Mouse (Mus musculus): ENCODE results near the gene Trak1. TPM values are rescaled to one million over a fixed set of nuclear protein-coding genes. Genes with fewer than 3 reads are reported as not detected.

Gene Trak1
- 16.2 and 17.7 TPM in 2 replicates for polyA plus RNA-seq (2015; fragmentation: Nextera tagmentation; extraction: Ambion mirVana)

DNA sequence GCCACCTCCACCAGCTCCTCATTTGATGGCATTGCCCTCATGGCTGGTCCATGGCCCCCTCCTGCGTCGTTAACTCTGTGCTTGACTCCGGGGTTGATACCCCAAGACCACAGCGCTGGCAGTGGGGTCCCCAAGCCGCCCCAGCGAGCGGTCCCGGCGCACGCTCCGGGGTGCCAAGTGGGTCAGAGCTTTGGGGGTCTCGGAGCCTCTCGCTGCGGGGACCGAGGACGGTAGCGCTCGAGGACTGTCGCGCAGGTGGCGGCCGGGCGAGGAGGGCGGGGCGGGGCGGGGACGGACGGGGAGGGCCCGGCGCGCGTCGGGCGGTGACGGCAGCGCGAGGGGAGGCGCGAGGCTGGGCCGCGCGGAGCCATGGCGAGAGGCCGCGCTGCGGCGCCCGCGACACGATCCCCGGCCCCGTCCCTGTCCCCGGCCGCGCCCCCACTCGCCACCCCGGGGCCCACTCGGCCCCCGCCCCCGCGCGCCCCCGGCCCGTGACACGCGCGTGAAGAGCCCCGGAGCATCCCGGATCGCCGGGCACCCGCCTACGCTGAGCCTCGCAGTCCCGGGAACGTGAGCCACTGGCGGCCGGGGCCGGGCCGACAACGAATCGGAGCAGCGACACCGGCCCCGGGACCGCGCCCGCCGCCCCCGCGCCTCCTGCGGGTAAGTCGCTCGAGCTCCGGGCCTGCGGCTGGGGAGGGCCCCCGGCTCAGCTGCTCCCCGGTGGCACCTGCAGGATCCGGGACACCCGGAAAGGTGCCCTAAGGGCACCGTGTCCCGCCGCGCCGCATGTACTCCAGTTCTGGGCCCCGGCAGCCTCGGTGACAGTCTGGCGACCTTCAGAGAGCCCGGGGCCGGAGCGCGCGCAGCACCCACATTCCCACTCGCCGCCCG is at the start of gene Trak1:
TSS of gene Trak1 (plus strand) at position 332 of the 894 bp plus-strand sequence.
- Histone ChIP-seq H3K36me3 (ENCODE audit: insufficient read depth, low read length) (no peaks in the 10 kb centered on the region), H3K27me3 (ENCODE audit: insufficient read depth, low read length) (0 out of 2 replicates have a peak, but pooled peaks cover 4% of the 10 kb centered on the region), H3K4me1 (ENCODE audit: insufficient read depth, low read length) (peaks cover 29% of the 10 kb centered on the region), H3K9ac (replicated peaks; ENCODE audit: low read length) (peak within 1 kb of the TSS; percentile 92), H3K27ac (ENCODE audit: low read length) (peak within 1 kb of the TSS; percentile 46; the same call in 1 of the 2 replicates), H3K4me3 (ENCODE audit: low read length) (peak within 1 kb of the TSS; percentile 91), H3K4me2 (replicated peaks; ENCODE audit: low read depth, low read length) (peak within 1 kb of the TSS; percentile 99), H3K9me3 (ENCODE audit: low read length) (no peaks in the 10 kb centered on the region)
- WGBS: under 1% methylated on average over 101 of the region's 116 CpGs
- ATAC-seq (ENCODE audit: low FRiP score, low TSS enrichment): peak; percentile 91

DNA sequence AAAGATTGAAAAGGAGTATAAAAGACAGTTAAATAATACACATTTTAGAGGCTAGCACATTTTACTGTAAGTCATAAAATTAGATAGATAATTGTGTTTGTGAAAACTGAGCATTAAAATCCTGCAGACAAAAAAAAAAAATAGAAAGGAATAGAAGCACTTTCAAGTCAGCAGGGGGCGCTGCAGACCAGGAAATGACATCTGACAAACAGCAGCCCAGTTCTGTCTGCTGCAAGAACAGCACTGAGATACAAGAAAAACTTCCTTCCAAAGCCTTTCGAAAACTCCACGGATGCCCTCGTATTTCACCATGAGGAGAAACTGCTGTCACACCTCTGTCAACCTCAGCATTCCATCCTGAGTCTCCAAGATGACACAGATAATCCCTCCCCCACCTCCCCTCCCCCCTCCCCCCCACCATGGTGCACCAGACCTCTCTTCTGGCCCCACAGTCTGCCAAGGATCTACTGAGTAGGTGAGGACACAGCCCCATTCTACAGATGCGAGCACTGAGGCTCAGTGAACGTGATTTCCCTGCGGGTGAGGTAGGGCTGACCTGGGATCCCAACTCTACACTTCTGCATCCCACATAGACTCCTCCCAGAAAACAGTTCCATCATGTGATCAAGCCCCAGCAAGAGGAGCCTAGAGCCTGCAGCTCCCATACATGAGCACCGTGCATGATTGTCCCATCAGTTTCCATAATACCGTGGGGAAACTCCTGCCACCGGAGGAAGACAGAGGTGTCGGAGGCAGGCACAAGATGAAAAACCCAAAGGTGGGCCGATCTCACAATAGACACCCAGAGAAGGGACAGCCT is 49.1 kb upstream of the Trak1 start:
- peak; percentile 49; the same call in 1 of the 2 replicates for ATAC-seq (ENCODE audit: low FRiP score, low TSS enrichment)
- H3K27me3 ChIP-seq (ENCODE audit: insufficient read depth, low read length): no peaks in the 10 kb centered on the region
- no peaks in the 10 kb centered on the region for H3K9me3 ChIP-seq (ENCODE audit: low read length)
- H3K36me3 ChIP-seq (ENCODE audit: insufficient read depth, low read length): no peaks in the 10 kb centered on the region
- no peak overlapping the region for H3K4me3 ChIP-seq (ENCODE audit: low read length)
- no peaks in the 10 kb centered on the region for H3K4me1 ChIP-seq (ENCODE audit: insufficient read depth, low read length)
- 61% methylated on average over 12 of the region's 12 CpGs for WGBS
- no peak overlapping the region for H3K4me2 ChIP-seq (replicated peaks; ENCODE audit: low read depth, low read length)
- no peak overlapping the region for H3K9ac ChIP-seq (replicated peaks; ENCODE audit: low read length)
- no peak overlapping the region for H3K27ac ChIP-seq (ENCODE audit: low read length)

GRCm38 (mm10) chr9:121249805-121250204 is 47.5 kb upstream of the Trak1 start:
- H3K4me2 ChIP-seq (replicated peaks; ENCODE audit: low read depth, low read length): no peak overlapping the region
- no peaks in the 10 kb centered on the region for H3K27me3 ChIP-seq (ENCODE audit: insufficient read depth, low read length)
- no peak for ATAC-seq (ENCODE audit: low FRiP score, low TSS enrichment)
- no peaks in the 10 kb centered on the region for H3K9me3 ChIP-seq (ENCODE audit: low read length)
- no peak overlapping the region for H3K27ac ChIP-seq (ENCODE audit: low read length)
- H3K4me3 ChIP-seq (ENCODE audit: low read length): no peak overlapping the region
- H3K36me3 ChIP-seq (ENCODE audit: insufficient read depth, low read length): no peaks in the 10 kb centered on the region
- H3K4me1 ChIP-seq (ENCODE audit: insufficient read depth, low read length): no peaks in the 10 kb centered on the region
- WGBS: 53% methylated on average over 14 of the region's 14 CpGs
- H3K9ac ChIP-seq (replicated peaks; ENCODE audit: low read length): no peak overlapping the region

GRCm38 (mm10) chr9:121250854-121251253 is 46.4 kb upstream of the Trak1 start:
- H3K4me3 ChIP-seq (ENCODE audit: low read length): no peak overlapping the region
- H3K9me3 ChIP-seq (ENCODE audit: low read length): no peaks in the 10 kb centered on the region
- no peaks in the 10 kb centered on the region for H3K4me1 ChIP-seq (ENCODE audit: insufficient read depth, low read length)
- H3K4me2 ChIP-seq (replicated peaks; ENCODE audit: low read depth, low read length): no peak overlapping the region
- H3K27me3 ChIP-seq (ENCODE audit: insufficient read depth, low read length): no peaks in the 10 kb centered on the region
- no peak overlapping the region for H3K9ac ChIP-seq (replicated peaks; ENCODE audit: low read length)
- no peak for ATAC-seq (ENCODE audit: low FRiP score, low TSS enrichment)
- H3K27ac ChIP-seq (ENCODE audit: low read length): no peak overlapping the region
- H3K36me3 ChIP-seq (ENCODE audit: insufficient read depth, low read length): no peaks in the 10 kb centered on the region
- WGBS: 94% methylated on average over 11 of the region's 11 CpGs

- Histone ChIP-seq H3K27ac (ENCODE audit: low read length) (no peak overlapping the region), H3K9me3 (ENCODE audit: low read length) (no peaks in the 10 kb centered on the region), H3K9ac (replicated peaks; ENCODE audit: low read length) (no peak overlapping the region), H3K4me1 (ENCODE audit: insufficient read depth, low read length) (no peaks in the 10 kb centered on the region), H3K4me2 (replicated peaks; ENCODE audit: low read depth, low read length) (no peak overlapping the region), H3K36me3 (ENCODE audit: insufficient read depth, low read length) (no peaks in the 10 kb centered on the region), H3K4me3 (ENCODE audit: low read length) (no peak overlapping the region), H3K27me3 (ENCODE audit: insufficient read depth, low read length) (no peaks in the 10 kb centered on the region)
- ATAC-seq (ENCODE audit: low FRiP score, low TSS enrichment): no peak
- WGBS: 84% methylated on average over 2 of the region's 2 CpGs
These were observed 43.3 kb upstream of the Trak1 start for GRCm38 (mm10) chr9:121253983-121254382.

- ATAC-seq (ENCODE audit: low FRiP score, low TSS enrichment): no peak
These were observed 42.5 kb upstream of the Trak1 start for GRCm38 (mm10) chr9:121254761-121255160.

GRCm38 (mm10) chr9:121257106-121257505 is 40.2 kb upstream of the Trak1 start:
- Histone ChIP-seq H3K9ac (replicated peaks; ENCODE audit: low read length) (no peak overlapping the region), H3K9me3 (ENCODE audit: low read length) (no peaks in the 10 kb centered on the region), H3K36me3 (ENCODE audit: insufficient read depth, low read length) (no peaks in the 10 kb centered on the region), H3K27me3 (ENCODE audit: insufficient read depth, low read length) (no peaks in the 10 kb centered on the region), H3K4me1 (ENCODE audit: insufficient read depth, low read length) (no peaks in the 10 kb centered on the region), H3K27ac (ENCODE audit: low read length) (no peak overlapping the region), H3K4me2 (replicated peaks; ENCODE audit: low read depth, low read length) (no peak overlapping the region), H3K4me3 (ENCODE audit: low read length) (no peak overlapping the region)
- no peak for ATAC-seq (ENCODE audit: low FRiP score, low TSS enrichment)
- 80% methylated on average over 9 of the region's 9 CpGs for WGBS

More at GRCm38 (mm10) chr9:121254761-121255160, 42.5 kb upstream of the Trak1 start:
- no peaks in the 10 kb centered on the region for H3K4me1 ChIP-seq (ENCODE audit: insufficient read depth, low read length)
- H3K9me3 ChIP-seq (ENCODE audit: low read length): no peaks in the 10 kb centered on the region
- 93% methylated on average over 13 of the region's 13 CpGs for WGBS
- H3K36me3 ChIP-seq (ENCODE audit: insufficient read depth, low read length): no peaks in the 10 kb centered on the region
- no peak overlapping the region for H3K9ac ChIP-seq (replicated peaks; ENCODE audit: low read length)
- H3K4me3 ChIP-seq (ENCODE audit: low read length): no peak overlapping the region
- H3K4me2 ChIP-seq (replicated peaks; ENCODE audit: low read depth, low read length): no peak overlapping the region
- H3K27me3 ChIP-seq (ENCODE audit: insufficient read depth, low read length): no peaks in the 10 kb centered on the region
- no peak overlapping the region for H3K27ac ChIP-seq (ENCODE audit: low read length)

DNA sequence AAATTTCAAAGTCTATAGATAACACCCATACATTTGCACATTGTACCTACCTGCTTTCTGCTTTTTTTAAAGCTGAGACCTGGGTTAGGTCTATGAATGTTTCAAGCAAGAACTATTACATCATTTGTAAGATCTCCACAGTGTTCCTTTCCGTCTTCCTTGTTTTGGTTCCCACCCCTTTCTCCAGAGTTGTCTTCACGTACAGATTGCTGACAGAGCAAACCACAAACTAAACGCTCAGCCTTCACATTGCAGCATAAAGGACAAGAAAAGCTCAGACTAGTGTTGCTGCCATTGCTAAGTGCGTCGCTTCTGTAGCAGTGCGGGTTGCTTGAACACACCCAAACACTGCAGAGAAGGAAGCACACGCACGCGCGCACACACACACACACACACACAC is 32.0 kb upstream of the Trak1 start:
- Histone ChIP-seq H3K4me1 (ENCODE audit: insufficient read depth, low read length) (no peaks in the 10 kb centered on the region), H3K4me2 (replicated peaks; ENCODE audit: low read depth, low read length) (no peak overlapping the region), H3K27me3 (ENCODE audit: insufficient read depth, low read length) (no peaks in the 10 kb centered on the region), H3K9me3 (ENCODE audit: low read length) (no peaks in the 10 kb centered on the region), H3K27ac (ENCODE audit: low read length) (no peak overlapping the region), H3K9ac (replicated peaks; ENCODE audit: low read length) (no peak overlapping the region), H3K4me3 (ENCODE audit: low read length) (no peak overlapping the region), H3K36me3 (ENCODE audit: insufficient read depth, low read length) (no peaks in the 10 kb centered on the region)
- WGBS: 63% methylated on average over 10 of the region's 10 CpGs
- no peak for ATAC-seq (ENCODE audit: low FRiP score, low TSS enrichment)

GRCm38 (mm10) chr9:121271149-121271548 is 26.2 kb upstream of the Trak1 start:
- H3K9me3 ChIP-seq (ENCODE audit: low read length): no peaks in the 10 kb centered on the region
- no peak for ATAC-seq (ENCODE audit: low FRiP score, low TSS enrichment)

More at GRCm38 (mm10) chr9:121271149-121271548, 26.2 kb upstream of the Trak1 start:
- Histone ChIP-seq H3K4me2 (replicated peaks; ENCODE audit: low read depth, low read length) (no peak overlapping the region), H3K4me3 (ENCODE audit: low read length) (no peak overlapping the region), H3K36me3 (ENCODE audit: insufficient read depth, low read length) (no peaks in the 10 kb centered on the region), H3K27ac (ENCODE audit: low read length) (no peak overlapping the region), H3K27me3 (ENCODE audit: insufficient read depth, low read length) (no peaks in the 10 kb centered on the region), H3K9ac (replicated peaks; ENCODE audit: low read length) (no peak overlapping the region), H3K4me1 (ENCODE audit: insufficient read depth, low read length) (0 out of 2 replicates have a peak, but pooled peaks cover under 1% of the 10 kb centered on the region)
- WGBS: 91% methylated on average over 1 of the region's 1 CpGs

Data from kidney, embryonic 16.5 days (tissue).